In genomic region chr10:79767372-79768244, GRCm38 (mm10) we compare ENCODE assay signal across 8 mouse cellular contexts. TPM values are rescaled to one million over a fixed set of nuclear protein-coding genes. Genes with fewer than 3 reads are reported as not detected.
DNase-seq lines count a peak whose midpoint lies in the region; ATAC-seq and TF ChIP-seq lines count a peak whose summit lies in the region.

No protein-coding gene starts in this region.

- POLR2A ChIA-PET in Patski (lab: Charles Lee): interaction anchor here (0.6 to 2.3 kb wide), 2 partner anchors 11 to 22 kb away, joined by 3 to 8 read pairs; no protein-coding TSS in a partner anchor

- in situ Hi-C loops in Patski (cut with MboI; ENCODE audit: low pct_unique_long_range_greater_than_20kb): no loop called here

- peak; percentile 56 for ATAC-seq in Patski
- peak; percentile 71 for ATAC-seq in frontal cortex, adult (ENCODE audit: low TSS enrichment)
- peak; percentile 89 for ATAC-seq in hindbrain, embryonic 11.5 days (ENCODE audit: low FRiP score)
- ATAC-seq in lung, postnatal 0 days: peak; percentile 68

- H3K4me1 ChIP-seq in hindbrain, embryonic 11.5 days (replicated peaks; ENCODE audit: control insufficient read depth, insufficient read depth, low read length): peaks cover 12% of the 10 kb centered on the region
- H3K4me1 ChIP-seq in lung, postnatal 0 days (ENCODE audit: insufficient read depth, low read depth, low read length): peaks cover 8% of the 10 kb centered on the region

- CTCF ChIA-PET in Patski (lab: Charles Lee): interaction anchor here (1.3 to 2.7 kb wide), 6 partner anchors 12 to 158 kb away, joined by 3 to 21 read pairs (median 6); no protein-coding TSS in a partner anchor

- H3K4me2 ChIP-seq in hindbrain, embryonic 11.5 days (replicated peaks; ENCODE audit: low read depth, low read length): peak overlapping the region; percentile 75
- peak overlapping the region; percentile 70 for H3K4me2 ChIP-seq in lung, postnatal 0 days (replicated peaks; ENCODE audit: low read depth, low read length)

- H3K27ac ChIP-seq in hindbrain, embryonic 11.5 days (ENCODE audit: low read depth, low read length): peak overlapping the region; percentile 92
- peak overlapping the region; percentile 85 for H3K27ac ChIP-seq in lung, postnatal 0 days (ENCODE audit: low read length)

- peak; percentile 76 for DNase-seq in Patski (ENCODE audit: low read depth, low spot score)
- DNase-seq in cerebellum, adult 9-11 months: peak; percentile 96
- peak; percentile 95 for DNase-seq in hindbrain, embryonic 11.5 days (ENCODE audit: low spot score)
- DNase-seq in layer of hippocampus, postnatal 10 days (ENCODE audit: low spot score in 2 of 2): peak; percentile 91 to 93
- peak; percentile 93 for DNase-seq in lung, postnatal 0 days (ENCODE audit: low spot score)
- DNase-seq in retina, adult 2 months (ENCODE audit: low read depth, low spot score): peak; percentile 65
- DNase-seq in urinary bladder, postnatal 10 days (ENCODE audit: low spot score): peak; percentile 86

- no peak for TF ChIP-seq CTCF in Patski (IDR thresholded peaks at IDR 0.05)
- TF ChIP-seq CTCF in lung, postnatal 0 days (IDR thresholded peaks at IDR 0.05): no peak

- no peaks in the 10 kb centered on the region for H3K27me3 ChIP-seq in Patski
- no peaks in the 10 kb centered on the region for H3K27me3 ChIP-seq in hindbrain, embryonic 11.5 days (ENCODE audit: control insufficient read depth, insufficient read depth, low read length)
- H3K27me3 ChIP-seq in lung, postnatal 0 days (replicated peaks; ENCODE audit: insufficient read depth, low read length): no peaks in the 10 kb centered on the region

- no peaks in the 10 kb centered on the region for H3K9me3 ChIP-seq in hindbrain, embryonic 11.5 days (ENCODE audit: control insufficient read depth, low read length)
- no peaks in the 10 kb centered on the region for H3K9me3 ChIP-seq in lung, postnatal 0 days (ENCODE audit: low read length)

- no peaks in the 10 kb centered on the region for H3K36me3 ChIP-seq in hindbrain, embryonic 11.5 days (ENCODE audit: control insufficient read depth, insufficient read depth, low read length)
- no peaks in the 10 kb centered on the region for H3K36me3 ChIP-seq in lung, postnatal 0 days (ENCODE audit: insufficient read depth, low read length)

- no peak for TF ChIP-seq EP300 in lung, postnatal 0 days (IDR thresholded peaks at IDR 0.05)

- 8% methylated on average over 40 of the region's 40 CpGs for WGBS in hindbrain, embryonic 11.5 days
- 8% methylated on average over 40 of the region's 40 CpGs for WGBS in lung, postnatal 0 days

- peak overlapping the region; percentile 91 for H3K4me3 ChIP-seq in hindbrain, embryonic 11.5 days (ENCODE audit: low read depth, low read length)
- H3K4me3 ChIP-seq in lung, postnatal 0 days (ENCODE audit: low read depth, low read length): peak overlapping the region; percentile 81

- peak overlapping the region; percentile 32; the same call in 1 of the 2 replicates for H3K9ac ChIP-seq in hindbrain, embryonic 11.5 days (ENCODE audit: low read depth, low read length)
- 0 out of 2 replicates have a peak overlapping the region, but pooled peaks have one; percentile 32 for H3K9ac ChIP-seq in lung, postnatal 0 days (replicated peaks; ENCODE audit: low read depth)

RNA-seq across cellular contexts. Expression of gene Rnf126, which starts 0.9 kb away (rescaled TPM):
- 58.5 TPM for polyA plus RNA-seq in Patski (2021)
- 79.4 and 80.5 TPM in 2 replicates for polyA plus RNA-seq in hindbrain, embryonic 11.5 days (2014; fragmentation: Nextera tagmentation; extraction: Ambion mirVana)
- total RNA-seq in layer of hippocampus, postnatal 10 days (2021): 10 to 100 TPM; 90.8 to 97.7 TPM
- 40.5 and 45.9 TPM in 2 replicates for polyA plus RNA-seq in lung, postnatal 0 days (2015; fragmentation: Nextera tagmentation; extraction: Ambion mirVana)

RNA-seq across cellular contexts. Expression of gene Fstl3, which starts 9.5 kb away (rescaled TPM):
- polyA plus RNA-seq in Patski (2021): 2.3 TPM
- polyA plus RNA-seq in hindbrain, embryonic 11.5 days (2014; fragmentation: Nextera tagmentation; extraction: Ambion mirVana): 1.5 TPM in 2 replicates
- total RNA-seq in layer of hippocampus, postnatal 10 days (2021): 1 to 10 TPM; 1.3 to 1.5 TPM
- 38.6 and 39.9 TPM in 2 replicates for polyA plus RNA-seq in lung, postnatal 0 days (2015; fragmentation: Nextera tagmentation; extraction: Ambion mirVana)

RNA-seq across cellular contexts. Expression of gene Fgf22, which starts 12.7 kb away (rescaled TPM):
- polyA plus RNA-seq in Patski (2021): 0.63 TPM
- polyA plus RNA-seq in hindbrain, embryonic 11.5 days (2014; fragmentation: Nextera tagmentation; extraction: Ambion mirVana): 0.18 and 0.48 TPM in 2 replicates
- 1 to 10 TPM; 1.2 to 1.7 TPM for total RNA-seq in layer of hippocampus, postnatal 10 days (2021)
- 0.18 TPM in 1 of 2 replicates, not detected in the other for polyA plus RNA-seq in lung, postnatal 0 days (2015; fragmentation: Nextera tagmentation; extraction: Ambion mirVana)

RNA-seq across cellular contexts. Expression of gene Polrmt, which starts 21.2 kb away (rescaled TPM):
- 44.6 TPM for polyA plus RNA-seq in Patski (2021)
- polyA plus RNA-seq in hindbrain, embryonic 11.5 days (2014; fragmentation: Nextera tagmentation; extraction: Ambion mirVana): 23.5 and 26.8 TPM in 2 replicates
- total RNA-seq in layer of hippocampus, postnatal 10 days (2021): 10 to 100 TPM; 36.1 to 44.7 TPM
- polyA plus RNA-seq in lung, postnatal 0 days (2015; fragmentation: Nextera tagmentation; extraction: Ambion mirVana): 17.4 and 22.4 TPM in 2 replicates

RNA-seq across cellular contexts. Expression of gene Prss57, which starts 23.2 kb away (rescaled TPM):
- not detected for polyA plus RNA-seq in Patski (2021)
- polyA plus RNA-seq in hindbrain, embryonic 11.5 days (2014; fragmentation: Nextera tagmentation; extraction: Ambion mirVana): 0.13 TPM in 1 of 2 replicates, not detected in the other
- total RNA-seq in layer of hippocampus, postnatal 10 days (2021): under 1 TPM; 0.21 to 0.31 TPM
- polyA plus RNA-seq in lung, postnatal 0 days (2015; fragmentation: Nextera tagmentation; extraction: Ambion mirVana): 0.11 and 0.31 TPM in 2 replicates

Comparison
In these comparisons a context has a peak if more than half of its experiments do, and no peak if none do; other contexts are left out.
1. Peak in every context shown above with its lines: DNase-seq, ATAC-seq, H3K4me3 ChIP-seq and H3K27ac ChIP-seq.
2. RNA of gene Fstl3, which starts 9.5 kb away (polyA plus RNA-seq): 38.6 to 39.9 TPM in lung, postnatal 0 days; 2.3 TPM in Patski (single experiment) and 1.5 TPM in hindbrain, embryonic 11.5 days; every median in the first group is over 10 times any median in the second.